Mouse (Mus musculus) neural tube, embryonic 14.5 days (tissue): ENCODE measurements at regions not wholly inside any gene's neighbourhood (a gene's known extent, or its start where the extent isn't known, plus 50 kb on each side); places are given as distances from the start of the nearest gene placed in this dataset.

ENCODE experiments used
- ATAC-seq: fragments of 200-750 bp; cut with Nextera tagmentation; 2 replicates; pipeline ENCODE4 v1.8.0; 2017; ENCODE audit warnings: low read depth, mild to moderate bottlenecking, moderate TSS enrichment, moderate library complexity
- H3K27ac ChIP-seq: fragments of 300-500 bp; sonication (generic); 2 replicates; pipeline ENCODE4 v1.5.1; 2014; ENCODE audit warnings: low read depth, mild to moderate bottlenecking, control low read depth, low read length, moderate library complexity, mixed read lengths
- H3K27me3 ChIP-seq: fragments of 300-500 bp; sonication (generic); 2 replicates; pipeline ENCODE4 v1.6.1; 2014; ENCODE audit warnings: low read length; ENCODE audit not compliant: control insufficient read depth, insufficient read depth
- H3K36me3 ChIP-seq: fragments of 300-500 bp; sonication (generic); 2 replicates; pipeline ENCODE4 v1.6.1; 2014; ENCODE audit warnings: low read length, mixed read lengths; ENCODE audit not compliant: control insufficient read depth, insufficient read depth
- H3K4me1 ChIP-seq: fragments of 300-500 bp; sonication (generic); 2 replicates; pipeline ENCODE4 v1.6.1; 2014; ENCODE audit warnings: low read length; ENCODE audit not compliant: control insufficient read depth, insufficient read depth
- H3K4me2 ChIP-seq: fragments of 300-500 bp; sonication (generic); 2 replicates; pipeline ENCODE4 v1.6.1; 2014; ENCODE audit warnings: mild to moderate bottlenecking, low read depth, low read length, control low read depth
- H3K4me3 ChIP-seq: fragments of 300-500 bp; sonication (generic); 2 replicates; pipeline ENCODE4 v1.5.1; 2014; ENCODE audit warnings: low read depth, low read length, control low read depth, mixed read lengths
- H3K9ac ChIP-seq: fragments of 300-500 bp; sonication (generic); replicated peaks from 2 replicates; pipeline ENCODE4 v1.6.1; 2014; ENCODE audit warnings: low read depth, mild to moderate bottlenecking, control low read depth, low read length, mixed read lengths
- H3K9me3 ChIP-seq: fragments of 300-500 bp; sonication (generic); 2 replicates; pipeline ENCODE4 v1.6.1; 2016; ENCODE audit warnings: low read length; ENCODE audit not compliant: control insufficient read depth
- WGBS: fragments of 180-500 bp; shearing (Covaris S2); extraction: QIAGEN DNeasy Blood & Tissue Kit; methylation state at CpG from one replicate; pipeline ENCODE4 v1.1.7; 2014; 5-methylcytosine and 5-hydroxymethylcytosine counted together

DNA sequence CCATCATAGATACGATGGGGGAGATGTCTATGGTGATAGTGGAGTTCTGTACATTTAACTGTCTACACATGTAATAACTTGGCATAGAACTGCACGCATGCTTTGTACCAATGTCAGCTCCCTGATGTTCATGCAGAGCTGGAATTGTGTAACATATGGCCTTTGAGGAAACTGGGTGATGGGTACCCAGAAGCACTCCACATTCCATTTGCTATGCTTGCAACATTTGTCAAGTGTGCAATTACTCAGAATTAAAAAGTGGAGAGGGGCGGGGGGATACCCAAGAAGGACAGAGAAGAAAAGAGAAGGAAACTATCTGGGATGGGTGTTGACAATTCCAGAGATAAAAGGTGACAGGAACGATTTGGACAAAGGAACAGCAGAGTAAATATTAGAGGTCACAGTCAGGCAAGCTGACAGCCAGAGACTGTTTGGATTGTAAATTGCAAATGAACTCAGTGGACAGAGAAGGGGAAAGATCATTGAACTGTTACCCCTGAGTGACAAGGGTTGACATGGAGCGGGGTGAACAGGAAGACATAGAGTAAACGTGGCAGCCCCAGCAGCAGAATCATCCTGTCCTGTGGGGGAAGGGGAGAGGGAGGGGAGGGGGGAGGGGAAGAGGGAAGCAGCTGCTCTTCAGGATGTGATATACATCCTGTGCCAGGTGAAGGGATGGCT, 390.1 kb upstream of the Jarid2 start:
- no peak overlapping the region for H3K4me2 ChIP-seq
- H3K9ac ChIP-seq, result no peak overlapping the region
- H3K4me1 ChIP-seq, result no peaks in the 10 kb centered on the region
- ATAC-seq, result no peak
- H3K9me3 ChIP-seq, result no peaks in the 10 kb centered on the region
- no peak overlapping the region for H3K27ac ChIP-seq
- 50% methylated on average over 6 of the region's 6 CpGs for WGBS
- H3K4me3 ChIP-seq, result no peak overlapping the region
- no peaks in the 10 kb centered on the region for H3K36me3 ChIP-seq
- no peaks in the 10 kb centered on the region for H3K27me3 ChIP-seq

DNA sequence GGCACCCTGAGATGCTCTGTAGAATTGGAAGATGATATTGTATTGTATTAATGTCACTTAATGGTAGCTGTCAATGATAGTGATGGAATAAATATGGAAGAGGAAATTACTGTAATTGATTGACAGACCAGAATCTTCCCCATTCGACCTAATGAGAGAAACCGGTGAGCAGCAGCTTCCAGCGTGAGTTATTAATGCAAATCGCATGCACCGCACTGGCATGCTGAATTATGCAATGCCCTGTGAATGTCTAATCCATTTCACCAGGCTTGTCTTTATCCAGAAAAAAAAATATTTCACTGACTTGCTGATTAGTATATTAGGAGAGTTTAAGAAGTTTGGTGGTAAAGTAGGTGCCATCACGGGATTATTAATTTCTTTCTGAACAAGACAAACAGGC, 384.2 kb upstream of the Jarid2 start:
- 73% methylated on average over 6 of the region's 6 CpGs for WGBS
- ATAC-seq, result no peak

DNA sequence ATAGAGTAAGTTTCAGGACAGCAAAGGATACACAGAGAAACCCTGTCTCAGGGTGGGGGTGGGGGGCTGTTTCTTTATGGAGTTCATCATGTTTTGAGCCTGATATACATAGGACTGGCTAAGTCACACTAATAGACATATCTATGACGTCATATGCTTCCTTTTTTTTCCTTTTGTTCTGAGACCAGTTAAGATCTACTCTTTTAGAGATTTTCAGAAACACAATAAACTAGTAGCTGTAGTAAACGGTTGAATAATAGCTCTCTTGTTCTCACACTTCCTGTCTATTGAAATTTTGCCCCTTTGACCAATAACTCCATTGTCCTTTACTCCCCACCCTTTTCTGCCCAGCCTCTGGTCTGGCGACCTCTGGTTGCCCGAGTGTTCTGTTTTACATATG, 382.6 kb upstream of the Jarid2 start:
- Histone ChIP-seq H3K9me3 (no peaks in the 10 kb centered on the region), H3K27me3 (no peaks in the 10 kb centered on the region), H3K4me3 (no peak overlapping the region), H3K4me2 (no peak overlapping the region), H3K4me1 (no peaks in the 10 kb centered on the region), H3K36me3 (no peaks in the 10 kb centered on the region), H3K9ac (no peak overlapping the region), H3K27ac (no peak overlapping the region)
- 50% methylated on average over 4 of the region's 4 CpGs for WGBS
- ATAC-seq, result no peak

More for the DNA sequence above, 384.2 kb upstream of the Jarid2 start:
- Histone ChIP-seq H3K27ac (no peak overlapping the region), H3K9me3 (no peaks in the 10 kb centered on the region), H3K36me3 (no peaks in the 10 kb centered on the region), H3K4me3 (no peak overlapping the region), H3K9ac (no peak overlapping the region), H3K4me2 (no peak overlapping the region), H3K27me3 (no peaks in the 10 kb centered on the region), H3K4me1 (no peaks in the 10 kb centered on the region)

DNA sequence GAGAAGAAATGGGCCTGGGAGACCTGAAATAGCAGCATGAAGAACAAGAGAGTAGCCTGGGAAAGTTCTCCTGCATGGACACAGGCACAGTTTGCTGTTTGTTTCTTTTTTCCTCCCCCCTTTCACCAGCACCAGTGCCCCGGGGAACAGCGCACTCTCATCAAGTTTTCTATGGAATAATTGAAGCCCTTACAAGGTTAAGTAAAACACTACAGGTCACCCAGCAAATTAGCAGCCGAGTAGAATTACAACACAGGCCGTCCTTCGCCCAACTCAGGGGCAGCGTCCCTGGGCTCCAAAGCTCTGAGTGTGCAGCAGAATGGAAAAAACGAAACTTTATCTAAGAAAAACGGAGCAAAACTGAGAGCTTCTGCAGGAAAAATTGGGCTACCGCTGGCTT, 381.6 kb upstream of the Jarid2 start:
- Histone ChIP-seq H3K9me3 (no peaks in the 10 kb centered on the region), H3K36me3 (no peaks in the 10 kb centered on the region), H3K27ac (no peak overlapping the region), H3K27me3 (no peaks in the 10 kb centered on the region), H3K9ac (no peak overlapping the region), H3K4me3 (no peak overlapping the region), H3K4me2 (no peak overlapping the region), H3K4me1 (no peaks in the 10 kb centered on the region)
- ATAC-seq, result no peak
- WGBS, result 55% methylated on average over 9 of the region's 9 CpGs

DNA sequence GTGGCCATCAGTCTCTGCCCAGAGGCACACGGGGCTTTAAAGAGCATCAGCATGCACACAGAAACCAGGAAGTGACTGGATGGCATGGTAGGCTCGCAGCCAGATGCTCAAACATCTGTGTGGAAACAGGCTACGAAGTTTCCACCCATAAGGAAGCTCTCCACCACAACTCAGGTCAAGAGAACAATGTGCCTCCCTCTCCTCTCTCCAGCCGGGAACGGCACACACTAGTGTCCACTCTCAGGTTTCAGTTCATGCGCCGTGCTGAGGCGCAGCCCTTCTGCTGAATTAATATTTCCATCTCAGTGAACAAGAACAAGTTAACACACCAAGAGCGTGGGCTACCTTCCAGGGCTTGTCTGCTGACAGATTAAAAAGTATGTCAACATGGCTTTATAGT, 375.4 kb upstream of the Jarid2 start:
- H3K9ac ChIP-seq, result no peak overlapping the region
- ATAC-seq, result no peak
- no peak overlapping the region for H3K4me2 ChIP-seq
- no peaks in the 10 kb centered on the region for H3K9me3 ChIP-seq
- no peak overlapping the region for H3K27ac ChIP-seq
- H3K36me3 ChIP-seq, result no peaks in the 10 kb centered on the region
- H3K27me3 ChIP-seq, result no peaks in the 10 kb centered on the region
- no peaks in the 10 kb centered on the region for H3K4me1 ChIP-seq
- 37% methylated on average over 9 of the region's 9 CpGs for WGBS
- H3K4me3 ChIP-seq, result no peak overlapping the region

DNA sequence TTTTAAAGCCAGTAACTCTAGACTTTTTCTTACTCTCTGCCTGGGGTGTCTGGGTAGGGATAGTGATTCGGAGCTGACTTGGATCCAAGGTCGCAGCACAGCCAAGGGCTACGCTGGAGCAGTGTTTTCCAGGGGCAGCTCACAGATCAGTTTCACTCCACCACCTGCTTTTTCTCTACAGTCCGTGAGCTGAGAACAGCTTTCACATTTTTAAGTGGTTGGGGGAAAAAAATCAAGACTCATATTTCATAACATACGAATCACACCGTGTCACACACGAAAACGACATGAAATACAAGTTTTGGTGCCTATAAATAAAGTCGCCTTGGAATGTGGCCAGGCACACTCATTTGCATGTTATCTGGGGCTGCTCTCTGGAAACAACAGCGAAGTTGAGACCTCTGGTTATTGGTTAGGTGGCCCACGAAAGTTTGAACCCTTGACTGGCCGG, 373.5 kb upstream of the Jarid2 start:
- Histone ChIP-seq H3K4me1 (no peaks in the 10 kb centered on the region), H3K9ac (no peak overlapping the region)
- WGBS, result 69% methylated on average over 12 of the region's 12 CpGs

DNA sequence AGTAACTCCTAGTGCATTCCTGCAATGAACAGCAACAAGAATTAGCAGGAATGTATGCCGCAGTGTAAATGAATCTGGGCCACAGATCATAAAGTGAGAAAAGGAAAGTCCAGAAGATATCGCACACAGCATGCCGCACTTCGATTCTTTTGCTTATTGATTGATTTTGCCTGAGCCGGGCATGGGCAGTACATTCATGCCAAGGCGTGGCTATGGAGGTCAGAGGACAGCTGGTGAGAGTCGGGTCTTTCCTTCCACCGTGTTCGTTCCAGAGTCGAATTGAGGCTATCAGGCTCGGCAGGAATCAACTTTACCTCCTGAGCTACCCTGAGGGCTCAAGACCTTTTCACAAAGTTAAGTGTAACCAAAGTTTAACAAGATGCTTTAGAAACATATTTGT, 372.3 kb upstream of the Jarid2 start:
- no peaks in the 10 kb centered on the region for H3K9me3 ChIP-seq
- no peak for ATAC-seq

More for the DNA sequence above, 373.5 kb upstream of the Jarid2 start:
- no peak for ATAC-seq
- Histone ChIP-seq H3K36me3 (no peaks in the 10 kb centered on the region), H3K4me3 (no peak overlapping the region), H3K9me3 (no peaks in the 10 kb centered on the region), H3K27ac (no peak overlapping the region), H3K27me3 (no peaks in the 10 kb centered on the region), H3K4me2 (no peak overlapping the region)

DNA sequence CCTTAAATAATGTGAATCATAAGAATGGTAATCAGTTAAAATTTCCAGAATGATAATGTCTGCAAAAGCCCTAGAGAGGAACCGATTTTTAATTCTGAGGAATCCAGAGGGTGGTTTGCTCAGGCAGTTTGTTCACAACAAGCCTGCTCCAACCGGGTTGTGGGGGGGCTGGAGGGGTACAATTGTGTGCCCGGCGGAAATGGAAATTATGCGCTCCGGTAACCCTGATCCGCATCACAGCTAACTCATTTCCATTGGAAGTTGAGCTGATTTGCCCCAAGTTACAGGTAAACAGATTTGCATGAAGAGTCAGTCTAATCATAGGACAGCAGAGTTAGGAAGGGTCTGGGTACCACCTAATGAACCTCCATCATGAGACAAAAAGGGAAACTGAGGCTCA, 369.9 kb upstream of the Jarid2 start:
- Histone ChIP-seq H3K4me2 (no peak overlapping the region), H3K4me3 (no peak overlapping the region), H3K27ac (no peak overlapping the region), H3K9me3 (no peaks in the 10 kb centered on the region), H3K27me3 (no peaks in the 10 kb centered on the region), H3K9ac (no peak overlapping the region), H3K4me1 (no peaks in the 10 kb centered on the region), H3K36me3 (no peaks in the 10 kb centered on the region)
- 75% methylated on average over 7 of the region's 7 CpGs for WGBS
- no peak for ATAC-seq

More for the DNA sequence above, 372.3 kb upstream of the Jarid2 start:
- Histone ChIP-seq H3K9ac (no peak overlapping the region), H3K4me1 (no peaks in the 10 kb centered on the region), H3K27me3 (no peaks in the 10 kb centered on the region), H3K36me3 (no peaks in the 10 kb centered on the region), H3K27ac (no peak overlapping the region), H3K4me3 (no peak overlapping the region), H3K4me2 (no peak overlapping the region)
- 92% methylated on average over 11 of the region's 11 CpGs for WGBS

DNA sequence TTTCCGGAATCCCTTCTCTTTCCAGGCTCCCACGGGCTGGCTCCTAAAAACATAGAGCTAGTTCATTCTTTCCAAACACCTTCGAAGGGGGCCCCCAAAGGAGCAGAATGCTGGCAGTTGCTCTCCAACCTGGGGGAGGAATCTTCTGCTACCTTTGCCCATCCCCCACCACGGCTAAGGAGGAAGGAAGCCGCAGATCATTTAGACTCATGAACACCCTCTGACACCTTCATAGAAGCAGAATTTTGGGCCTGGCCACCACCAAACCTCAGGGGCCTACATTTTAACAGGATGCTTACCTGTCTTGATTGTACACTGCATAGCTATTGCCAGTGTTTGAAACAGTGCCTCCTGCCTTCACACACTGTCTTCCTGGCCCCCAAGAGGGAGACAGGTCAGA, 369.3 kb upstream of the Jarid2 start:
- H3K27me3 ChIP-seq, result no peaks in the 10 kb centered on the region
- no peak overlapping the region for H3K4me3 ChIP-seq
- no peaks in the 10 kb centered on the region for H3K36me3 ChIP-seq
- no peaks in the 10 kb centered on the region for H3K9me3 ChIP-seq
- H3K4me1 ChIP-seq, result no peaks in the 10 kb centered on the region
- ATAC-seq, result no peak
- no peak overlapping the region for H3K4me2 ChIP-seq
- WGBS, result 84% methylated on average over 5 of the region's 5 CpGs
- no peak overlapping the region for H3K9ac ChIP-seq
- no peak overlapping the region for H3K27ac ChIP-seq
